Mouse (Mus musculus) heart, embryonic 16.5 days (tissue): Measurements from ENCODE around the gene Aloxe3. TPM values are rescaled to one million over a fixed set of nuclear protein-coding genes. Genes with fewer than 3 reads are reported as not detected.

Experiments
- ATAC-seq: fragments of 200-750 bp; cut with Nextera tagmentation; replicated peaks from 2 replicates; pipeline ENCODE4 v1.8.0; 2017; ENCODE audit warnings: moderate number of reproducible peaks; ENCODE audit not compliant: insufficient read depth, low FRiP score; ENCODE audit errors: extremely low read depth
- H3K27ac ChIP-seq: fragments of 300-500 bp; sonication (generic); 2 replicates; pipeline ENCODE4 v1.5.1; 2014; ENCODE audit warnings: mild to moderate bottlenecking, low read length, control low read depth, moderate library complexity
- H3K27me3 ChIP-seq: fragments of 300-500 bp; sonication (generic); 2 replicates; pipeline ENCODE4 v1.6.1; 2014; ENCODE audit warnings: low read length, mixed read lengths; ENCODE audit not compliant: control insufficient read depth, insufficient read depth
- H3K36me3 ChIP-seq: fragments of 300-500 bp; sonication (generic); 2 replicates; pipeline ENCODE4 v1.6.1; 2014; ENCODE audit not compliant: control insufficient read depth, insufficient read depth
- H3K4me1 ChIP-seq: fragments of 300-500 bp; sonication (generic); 2 replicates; pipeline ENCODE4 v1.6.1; 2014; ENCODE audit warnings: low read length, mixed read lengths; ENCODE audit not compliant: control insufficient read depth, insufficient read depth
- H3K4me2 ChIP-seq: fragments of 300-500 bp; sonication (generic); 2 replicates; pipeline ENCODE4 v1.6.1; 2014; ENCODE audit warnings: low read depth, mild to moderate bottlenecking, control low read depth, low read length
- H3K4me3 ChIP-seq: fragments of 300-500 bp; sonication (generic); 2 replicates; pipeline ENCODE4 v1.5.1; 2014; ENCODE audit warnings: mild to moderate bottlenecking, control low read depth, low read length
- H3K9ac ChIP-seq: fragments of 300-500 bp; sonication (generic); 2 replicates; pipeline ENCODE4 v1.6.1; 2014; ENCODE audit warnings: low read length, control low read depth
- H3K9me3 ChIP-seq: fragments of 300-500 bp; sonication (generic); replicated peaks from 2 replicates; pipeline ENCODE4 v1.6.1; 2016; ENCODE audit warnings: low read length; ENCODE audit not compliant: control insufficient read depth
- WGBS: fragments of 180-500 bp; shearing (Covaris S2); extraction: QIAGEN DNeasy Blood & Tissue Kit; methylation state at CpG from one replicate; pipeline ENCODE4 v1.1.7; 2014; 5-methylcytosine and 5-hydroxymethylcytosine counted together
- polyA plus RNA-seq: library from polyadenylated mRNA; unstranded; fragments of >200 nt; fragmentation: Nextera tagmentation; extraction: Ambion mirVana; gene quantifications from 2 replicates; pipeline ENCODE4 v1.2.1, GENCODE M21; 2015

Aloxe3 gene
- polyA plus RNA-seq: 0.08 and 0.26 TPM in 2 replicates

DNA sequence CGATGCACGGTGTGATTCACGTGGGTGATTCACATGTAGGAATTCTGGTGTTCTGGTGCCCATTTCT, at the start of gene Aloxe3:
Aloxe3 (plus strand) TSS at position 45 of the 67 bp plus-strand sequence.
- Histone ChIP-seq H3K27ac (peak within 1 kb of the TSS; percentile 87), H3K4me2 (peak within 1 kb of the TSS; percentile 95), H3K36me3 (no peaks in the 10 kb centered on the region), H3K9ac (peak within 1 kb of the TSS; percentile 75), H3K27me3 (no peaks in the 10 kb centered on the region), H3K4me3 (peak within 1 kb of the TSS; percentile 71), H3K9me3 (no peaks in the 10 kb centered on the region), H3K4me1 (peaks cover 19% of the 10 kb centered on the region)
- WGBS: 3% methylated on average over 3 of the region's 3 CpGs
- ATAC-seq: no peak

DNA sequence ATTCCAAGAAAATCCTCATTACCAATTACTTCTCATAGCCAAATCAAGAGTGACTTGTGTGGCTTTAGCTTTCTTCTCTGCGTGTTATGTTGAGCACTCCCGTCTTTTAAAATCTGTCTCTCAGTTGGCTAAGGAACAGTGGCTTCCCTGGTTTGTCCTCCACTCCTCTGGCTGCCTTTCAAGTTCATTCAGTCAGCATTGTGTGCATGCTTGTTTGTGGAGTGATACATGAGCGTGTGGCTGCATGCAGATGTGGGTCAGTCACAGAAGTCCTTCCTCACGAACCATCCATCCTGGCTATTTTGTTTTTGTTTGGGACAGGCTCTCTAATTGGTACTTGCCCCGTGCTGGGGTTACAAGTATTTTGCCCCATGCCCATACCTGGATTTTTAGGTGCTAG, 49.1 kb upstream of the Aloxe3 start:
- Histone ChIP-seq H3K4me3 (no peak overlapping the region), H3K9ac (0 out of 2 replicates have a peak overlapping the region, but pooled peaks have one; percentile 25), H3K4me1 (peaks cover 21% of the 10 kb centered on the region), H3K27ac (no peak overlapping the region), H3K27me3 (no peaks in the 10 kb centered on the region), H3K9me3 (no peaks in the 10 kb centered on the region), H3K4me2 (no peak overlapping the region), H3K36me3 (no peaks in the 10 kb centered on the region)
- ATAC-seq: no peak
- 59% methylated on average over 5 of the region's 5 CpGs for WGBS

DNA sequence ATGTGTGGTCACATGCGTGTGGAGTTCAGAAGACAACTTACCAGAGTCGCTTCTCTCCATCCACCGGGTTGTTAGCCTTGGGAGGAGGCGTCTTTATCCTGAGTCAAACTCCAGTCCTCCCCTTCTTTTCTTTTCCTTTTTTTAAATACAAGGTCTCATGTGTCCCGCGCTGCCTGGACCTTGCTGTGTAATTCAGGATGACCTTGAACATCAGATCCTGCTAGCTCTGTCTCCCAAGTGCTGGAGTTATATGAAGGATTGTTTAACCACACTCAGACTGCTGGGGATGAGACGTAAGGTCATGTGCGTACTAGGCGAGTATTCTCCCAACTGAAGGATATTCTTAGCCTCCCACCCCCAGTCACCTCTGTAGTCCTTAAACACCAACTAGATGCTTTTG, 48.4 kb upstream of the Aloxe3 start:
- H3K4me3 ChIP-seq: no peak overlapping the region
- WGBS: 71% methylated on average over 9 of the region's 9 CpGs
- no peaks in the 10 kb centered on the region for H3K36me3 ChIP-seq
- H3K27ac ChIP-seq: no peak overlapping the region
- peaks cover 19% of the 10 kb centered on the region for H3K4me1 ChIP-seq
- no peaks in the 10 kb centered on the region for H3K9me3 ChIP-seq
- no peaks in the 10 kb centered on the region for H3K27me3 ChIP-seq
- no peak overlapping the region for H3K4me2 ChIP-seq
- no peak for ATAC-seq
- H3K9ac ChIP-seq: no peak overlapping the region

DNA sequence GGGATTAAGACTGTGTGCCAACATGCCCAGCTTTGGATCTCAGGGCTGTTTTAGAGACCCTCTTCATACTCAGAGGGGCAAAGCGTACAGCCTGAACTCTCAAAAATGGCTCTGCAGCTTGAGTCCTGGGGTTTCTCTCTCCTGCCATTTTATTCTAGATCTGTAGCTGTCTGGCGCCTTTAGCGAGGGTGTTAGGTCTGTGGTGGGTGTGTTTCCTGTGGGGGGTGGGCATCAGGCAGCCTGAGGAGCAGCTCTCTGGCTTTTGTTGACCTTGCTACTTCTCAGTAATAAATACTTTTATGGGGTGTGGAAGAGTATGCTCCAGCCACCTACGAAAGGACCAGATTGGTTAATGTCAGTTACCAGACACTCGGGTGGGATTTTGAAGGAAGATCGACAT, 47.7 kb upstream of the Aloxe3 start:
- ATAC-seq: no peak
- Histone ChIP-seq H3K4me3 (no peak overlapping the region), H3K27me3 (no peaks in the 10 kb centered on the region), H3K36me3 (no peaks in the 10 kb centered on the region), H3K4me2 (no peak overlapping the region), H3K9ac (no peak overlapping the region), H3K9me3 (no peaks in the 10 kb centered on the region), H3K4me1 (peaks cover 16% of the 10 kb centered on the region), H3K27ac (no peak overlapping the region)
- 83% methylated on average over 6 of the region's 6 CpGs for WGBS

DNA sequence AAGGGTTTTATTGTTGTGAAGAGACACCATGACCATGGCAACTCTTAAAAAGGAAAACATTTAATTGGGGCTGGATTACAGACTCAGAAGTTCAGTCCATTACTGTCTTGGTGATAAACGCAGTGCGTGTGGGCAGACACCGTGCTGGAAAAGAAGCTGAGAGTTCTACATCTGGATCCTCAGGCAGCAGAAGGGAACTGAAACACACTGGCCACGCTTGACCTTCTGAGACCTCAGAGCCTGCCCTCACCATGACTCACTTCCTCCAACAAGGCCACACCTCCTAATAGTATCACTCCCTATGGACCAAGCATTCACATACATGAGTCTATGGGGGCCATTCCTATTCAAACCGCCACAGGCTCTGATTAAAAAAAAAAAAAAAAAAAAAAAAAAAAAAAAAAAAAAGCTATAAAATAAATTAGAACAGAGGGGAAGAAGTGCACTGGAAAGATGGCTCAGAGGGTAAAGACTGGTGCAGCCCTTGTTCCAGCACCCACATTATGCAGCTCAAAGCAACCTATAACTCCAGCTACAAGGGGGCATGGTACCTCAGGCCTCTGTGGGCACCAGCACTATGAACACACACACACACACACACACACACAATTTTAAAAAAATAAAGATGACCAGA, 46.8 kb upstream of the Aloxe3 start:
- no peak overlapping the region for H3K9ac ChIP-seq
- H3K4me2 ChIP-seq: no peak overlapping the region
- H3K27me3 ChIP-seq: no peaks in the 10 kb centered on the region
- no peak for ATAC-seq
- 58% methylated on average over 5 of the region's 5 CpGs for WGBS
- no peaks in the 10 kb centered on the region for H3K36me3 ChIP-seq
- H3K9me3 ChIP-seq: no peaks in the 10 kb centered on the region
- 0 out of 2 replicates have a peak overlapping the region, but pooled peaks have one; percentile 18 for H3K27ac ChIP-seq
- peaks cover 13% of the 10 kb centered on the region for H3K4me1 ChIP-seq
- H3K4me3 ChIP-seq: no peak overlapping the region

DNA sequence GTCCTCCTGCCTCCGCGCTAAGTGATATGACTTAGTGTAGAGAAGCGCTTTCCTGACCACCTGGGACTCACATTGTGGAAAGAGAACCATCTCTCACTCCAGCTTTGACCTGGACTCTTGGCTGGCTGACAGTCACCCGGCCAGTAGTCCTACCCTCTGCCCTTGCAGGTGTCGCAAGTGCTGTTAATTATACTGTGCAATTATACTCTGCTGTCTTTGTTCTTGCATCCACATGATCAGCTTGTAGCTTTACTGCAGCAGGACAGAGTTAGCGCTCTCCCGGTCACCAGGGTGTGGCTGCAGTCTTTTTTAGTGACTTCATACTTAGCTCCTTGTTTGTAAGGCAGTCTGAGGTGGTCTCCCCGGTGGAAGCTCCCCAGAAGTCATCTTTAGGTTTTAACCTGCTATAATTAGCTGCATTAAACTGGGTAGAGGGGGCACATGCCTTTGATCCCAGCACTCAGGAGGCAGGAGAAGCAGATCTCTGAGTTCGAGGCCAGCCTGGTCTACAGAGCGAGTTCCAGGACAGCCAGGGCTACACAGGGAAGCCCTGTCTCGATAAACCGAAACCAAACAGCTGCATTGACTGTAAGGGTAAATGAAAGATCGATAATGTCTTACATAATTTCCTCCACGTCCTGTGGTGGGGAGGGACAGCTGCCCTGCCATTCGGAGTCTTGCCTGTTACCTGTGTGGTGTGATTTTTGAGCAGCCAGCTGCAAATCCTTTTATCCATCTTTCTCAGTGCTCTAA, 45.4 kb upstream of the Aloxe3 start:
- Histone ChIP-seq H3K9me3 (no peaks in the 10 kb centered on the region), H3K9ac (no peak overlapping the region), H3K27ac (no peak overlapping the region), H3K4me1 (peaks cover 6% of the 10 kb centered on the region), H3K27me3 (no peaks in the 10 kb centered on the region), H3K36me3 (no peaks in the 10 kb centered on the region), H3K4me3 (no peak overlapping the region), H3K4me2 (no peak overlapping the region)
- WGBS: 74% methylated on average over 15 of the region's 15 CpGs
- ATAC-seq: no peak

DNA sequence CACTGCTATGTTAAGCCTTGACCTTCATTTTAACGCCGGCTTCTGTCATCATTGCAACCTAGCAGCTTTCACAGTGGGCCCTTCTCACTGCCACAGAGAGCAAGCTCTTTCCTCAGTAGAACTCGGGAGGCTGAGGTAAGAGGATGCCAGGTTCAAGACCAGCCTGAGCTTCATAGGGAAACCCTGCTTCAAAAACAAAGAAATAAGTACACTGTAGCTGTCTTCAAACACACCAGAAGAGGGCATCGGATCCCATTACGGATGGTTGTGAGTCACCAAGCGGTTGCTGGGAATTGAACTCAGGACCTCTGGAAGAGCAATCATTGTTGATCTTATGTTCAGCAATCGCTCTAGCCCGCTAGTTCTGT, 44.9 kb upstream of the Aloxe3 start:
- Histone ChIP-seq H3K36me3 (no peaks in the 10 kb centered on the region), H3K4me2 (no peak overlapping the region), H3K9ac (no peak overlapping the region), H3K9me3 (no peaks in the 10 kb centered on the region), H3K4me1 (peaks cover 6% of the 10 kb centered on the region), H3K27ac (no peak overlapping the region), H3K4me3 (no peak overlapping the region), H3K27me3 (no peaks in the 10 kb centered on the region)
- no peak for ATAC-seq
- WGBS: 85% methylated on average over 8 of the region's 8 CpGs

DNA sequence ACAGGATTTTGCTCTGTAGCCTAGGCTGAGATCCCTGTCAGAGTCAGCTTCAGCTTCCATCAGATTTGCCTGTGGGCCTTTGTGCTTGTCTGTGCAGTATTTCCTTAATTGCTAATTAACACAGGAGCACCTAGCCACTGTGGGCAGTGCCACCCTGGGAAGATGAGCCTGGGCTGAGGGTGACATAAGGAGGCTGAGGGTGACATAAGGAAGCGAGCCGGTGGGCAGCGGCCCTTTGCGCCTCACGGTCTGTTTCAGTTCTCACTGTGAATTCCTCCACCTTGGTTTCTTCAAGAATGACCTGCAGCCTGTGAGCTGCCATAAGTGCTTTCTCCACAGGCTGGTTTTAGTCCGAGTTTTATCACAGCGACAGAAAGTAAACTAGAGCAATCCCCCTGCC, 44.1 kb upstream of the Aloxe3 start:
- no peaks in the 10 kb centered on the region for H3K36me3 ChIP-seq
- ATAC-seq: no peak
- no peaks in the 10 kb centered on the region for H3K9me3 ChIP-seq
- no peak overlapping the region for H3K27ac ChIP-seq
- no peaks in the 10 kb centered on the region for H3K27me3 ChIP-seq
- 77% methylated on average over 7 of the region's 7 CpGs for WGBS
- H3K9ac ChIP-seq: no peak overlapping the region
- peaks cover 3% of the 10 kb centered on the region for H3K4me1 ChIP-seq
- no peak overlapping the region for H3K4me2 ChIP-seq
- H3K4me3 ChIP-seq: no peak overlapping the region

DNA sequence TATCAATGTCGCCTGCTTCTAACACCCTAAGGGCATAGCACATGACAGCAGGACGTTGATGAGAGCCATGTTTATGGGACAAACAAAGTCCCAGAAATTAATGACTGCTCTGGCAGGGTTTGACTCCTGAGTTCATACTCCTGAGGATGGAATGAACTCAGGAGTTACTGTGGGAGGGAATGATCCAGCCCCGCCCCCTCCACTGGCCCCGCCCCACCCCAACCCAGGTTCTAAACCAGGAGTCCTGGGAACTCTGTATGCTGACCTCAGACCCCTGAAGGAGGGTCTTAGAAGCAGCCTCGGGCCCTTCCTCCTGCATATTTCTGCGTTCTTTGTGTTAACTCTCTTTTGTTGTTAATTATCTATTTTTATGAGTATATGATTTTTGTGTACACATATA, 40.1 kb upstream of the Aloxe3 start:
- Histone ChIP-seq H3K4me1 (peaks cover 23% of the 10 kb centered on the region), H3K36me3 (peaks cover 9% of the 10 kb centered on the region), H3K9me3 (no peaks in the 10 kb centered on the region), H3K4me2 (no peak overlapping the region), H3K4me3 (no peak overlapping the region), H3K9ac (no peak overlapping the region), H3K27ac (no peak overlapping the region), H3K27me3 (no peaks in the 10 kb centered on the region)
- 77% methylated on average over 6 of the region's 6 CpGs for WGBS
- no peak for ATAC-seq
